Mouse (Mus musculus) heart, embryonic 12.5 days (tissue): ENCODE results near the gene Ak5. TPM values are rescaled to one million over a fixed set of nuclear protein-coding genes. Genes with fewer than 3 reads are reported as not detected.

Experiments used
- ATAC-seq: fragments of 200-750 bp; cut with Nextera tagmentation; 2 replicates; pipeline ENCODE4 v1.8.0; 2017; ENCODE audit warnings: moderate TSS enrichment, moderate library complexity; ENCODE audit not compliant: insufficient number of reproducible peaks, low FRiP score
- H3K27ac ChIP-seq: fragments of 300-500 bp; sonication (generic); 2 replicates; pipeline ENCODE4 v1.5.1; 2016; ENCODE audit warnings: mild to moderate bottlenecking, moderate library complexity; ENCODE audit not compliant: poor library complexity, severe bottlenecking
- H3K27me3 ChIP-seq: fragments of 300-500 bp; sonication (generic); replicated peaks from 2 replicates; pipeline ENCODE4 v1.6.1; 2016; ENCODE audit warnings: mild to moderate bottlenecking, moderate library complexity
- H3K36me3 ChIP-seq: fragments of 300-500 bp; sonication (generic); 2 replicates; pipeline ENCODE4 v1.6.1; 2016; ENCODE audit warnings: mild to moderate bottlenecking, moderate library complexity
- H3K4me1 ChIP-seq: fragments of 300-500 bp; sonication (generic); replicated peaks from 2 replicates; pipeline ENCODE4 v1.6.1; 2016; ENCODE audit warnings: mild to moderate bottlenecking
- H3K4me2 ChIP-seq: fragments of 300-500 bp; sonication (generic); 2 replicates; pipeline ENCODE4 v1.6.1; 2016; ENCODE audit warnings: mild to moderate bottlenecking, moderate library complexity
- H3K4me3 ChIP-seq: fragments of 300-500 bp; sonication (generic); 2 replicates; pipeline ENCODE4 v1.5.1; 2016; ENCODE audit warnings: mild to moderate bottlenecking
- H3K9ac ChIP-seq: fragments of 300-500 bp; sonication (generic); 2 replicates; pipeline ENCODE4 v1.6.1; 2016; ENCODE audit warnings: mild to moderate bottlenecking, moderate library complexity
- H3K9me3 ChIP-seq: fragments of 300-500 bp; sonication (generic); replicated peaks from 2 replicates; pipeline ENCODE4 v1.6.1; 2016; ENCODE audit warnings: mild to moderate bottlenecking, moderate library complexity
- WGBS: fragments of 180-500 bp; shearing (Covaris S2); methylation state at CpG from one replicate; pipeline ENCODE4 v1.1.7; 2016; 5-methylcytosine and 5-hydroxymethylcytosine counted together
- polyA plus RNA-seq: library from polyadenylated mRNA; unstranded; fragments of >200 nt; fragmentation: Nextera tagmentation; extraction: Ambion mirVana; gene quantifications from 2 replicates; pipeline ENCODE4 v1.2.1, GENCODE M21; 2016

The Ak5 gene
- polyA plus RNA-seq, 1 experiment from 2014 or later: 1.6 TPM

GRCm38 (mm10) chr3:152515959-152516358, 152.2 kb downstream of the Ak5 start:
- no peak overlapping the region for H3K9ac ChIP-seq
- peaks cover 15% of the 10 kb centered on the region for H3K27me3 ChIP-seq
- H3K36me3 ChIP-seq: no peaks in the 10 kb centered on the region
- ATAC-seq: no peak
- no peak overlapping the region for H3K4me2 ChIP-seq
- WGBS: 83% methylated on average over 6 of the region's 6 CpGs
- no peak overlapping the region for H3K27ac ChIP-seq
- peaks cover 3% of the 10 kb centered on the region; the same call in 1 of the 2 replicates for H3K4me1 ChIP-seq
- H3K9me3 ChIP-seq: no peaks in the 10 kb centered on the region
- no peak overlapping the region for H3K4me3 ChIP-seq

GRCm38 (mm10) chr3:152512517-152512916, 155.6 kb downstream of the Ak5 start:
- Histone ChIP-seq H3K27me3 (peaks cover 30% of the 10 kb centered on the region), H3K36me3 (no peaks in the 10 kb centered on the region), H3K4me1 (peaks cover 11% of the 10 kb centered on the region), H3K9ac (no peak overlapping the region), H3K27ac (no peak overlapping the region), H3K9me3 (peaks cover 4% of the 10 kb centered on the region; the same call in 1 of the 2 replicates), H3K4me2 (no peak overlapping the region), H3K4me3 (no peak overlapping the region)
- ATAC-seq: peak; percentile 63
- 43% methylated on average over 2 of the region's 2 CpGs for WGBS

GRCm38 (mm10) chr3:152509268-152509667, 158.9 kb downstream of the Ak5 start:
- ATAC-seq: 0 out of 2 replicates have a peak, but pooled peaks have one; percentile 20
- H3K4me3 ChIP-seq: no peak overlapping the region
- peaks cover 11% of the 10 kb centered on the region for H3K4me1 ChIP-seq
- peaks cover 4% of the 10 kb centered on the region; the same call in 1 of the 2 replicates for H3K9me3 ChIP-seq
- H3K27ac ChIP-seq: no peak overlapping the region
- 71% methylated on average over 7 of the region's 7 CpGs for WGBS
- H3K27me3 ChIP-seq: peaks cover 35% of the 10 kb centered on the region
- H3K4me2 ChIP-seq: no peak overlapping the region
- H3K9ac ChIP-seq: no peak overlapping the region
- H3K36me3 ChIP-seq: no peaks in the 10 kb centered on the region

- WGBS: 57% methylated on average over 12 of the region's 12 CpGs
- Histone ChIP-seq H3K4me1 (peaks cover 8% of the 10 kb centered on the region; the same call in 1 of the 2 replicates), H3K4me2 (0 out of 2 replicates have a peak overlapping the region, but pooled peaks have one; percentile 23), H3K9ac (no peak overlapping the region), H3K9me3 (peaks cover 4% of the 10 kb centered on the region; the same call in 1 of the 2 replicates), H3K36me3 (no peaks in the 10 kb centered on the region), H3K27me3 (peaks cover 28% of the 10 kb centered on the region), H3K4me3 (no peak overlapping the region), H3K27ac (no peak overlapping the region)
- no peak for ATAC-seq
Observed at GRCm38 (mm10) chr3:152508419-152508993, 159.7 kb downstream of the Ak5 start.

- ATAC-seq: no peak
- 70% methylated on average over 8 of the region's 8 CpGs for WGBS
- no peak overlapping the region for H3K9ac ChIP-seq
- peaks cover 8% of the 10 kb centered on the region; the same call in 1 of the 2 replicates for H3K4me1 ChIP-seq
- H3K9me3 ChIP-seq: peaks cover 4% of the 10 kb centered on the region; the same call in 1 of the 2 replicates
- H3K4me3 ChIP-seq: no peak overlapping the region
- H3K27ac ChIP-seq: no peak overlapping the region
- peaks cover 27% of the 10 kb centered on the region for H3K27me3 ChIP-seq
- H3K36me3 ChIP-seq: no peaks in the 10 kb centered on the region
- H3K4me2 ChIP-seq: no peak overlapping the region
Observed at GRCm38 (mm10) chr3:152507900-152508299, 160.3 kb downstream of the Ak5 start.

GRCm38 (mm10) chr3:152498968-152499696, 169.0 kb downstream of the Ak5 start:
- Histone ChIP-seq H3K9me3 (no peaks in the 10 kb centered on the region), H3K27me3 (peaks cover 13% of the 10 kb centered on the region), H3K9ac (no peak overlapping the region), H3K4me3 (no peak overlapping the region), H3K4me2 (no peak overlapping the region), H3K36me3 (no peaks in the 10 kb centered on the region), H3K27ac (no peak overlapping the region), H3K4me1 (peaks cover 36% of the 10 kb centered on the region)
- ATAC-seq: no peak
- WGBS: 77% methylated on average over 2 of the region's 2 CpGs

GRCm38 (mm10) chr3:152497842-152498241, 170.3 kb downstream of the Ak5 start:
- Histone ChIP-seq H3K4me1 (peaks cover 46% of the 10 kb centered on the region), H3K9me3 (no peaks in the 10 kb centered on the region), H3K27me3 (peaks cover 13% of the 10 kb centered on the region), H3K9ac (no peak overlapping the region), H3K4me2 (no peak overlapping the region), H3K27ac (no peak overlapping the region), H3K4me3 (no peak overlapping the region), H3K36me3 (no peaks in the 10 kb centered on the region)
- WGBS: 70% methylated on average over 2 of the region's 2 CpGs
- no peak for ATAC-seq

GRCm38 (mm10) chr3:152497084-152497483, 171.1 kb downstream of the Ak5 start:
- WGBS: 57% methylated on average over 7 of the region's 7 CpGs
- H3K4me3 ChIP-seq: no peak overlapping the region
- peaks cover 53% of the 10 kb centered on the region for H3K4me1 ChIP-seq
- no peaks in the 10 kb centered on the region for H3K9me3 ChIP-seq
- H3K4me2 ChIP-seq: no peak overlapping the region
- ATAC-seq: no peak
- no peaks in the 10 kb centered on the region for H3K36me3 ChIP-seq
- no peak overlapping the region for H3K27ac ChIP-seq
- no peak overlapping the region for H3K9ac ChIP-seq
- H3K27me3 ChIP-seq: peaks cover 19% of the 10 kb centered on the region

GRCm38 (mm10) chr3:152495415-152495898, 172.7 kb downstream of the Ak5 start:
- Histone ChIP-seq H3K4me2 (no peak overlapping the region), H3K27me3 (peaks cover 23% of the 10 kb centered on the region), H3K4me3 (no peak overlapping the region), H3K9ac (no peak overlapping the region), H3K27ac (no peak overlapping the region), H3K4me1 (peaks cover 54% of the 10 kb centered on the region), H3K9me3 (no peaks in the 10 kb centered on the region), H3K36me3 (no peaks in the 10 kb centered on the region)
- 77% methylated on average over 8 of the region's 8 CpGs for WGBS
- no peak for ATAC-seq

GRCm38 (mm10) chr3:152494667-152495360, 173.3 kb downstream of the Ak5 start:
- no peak overlapping the region for H3K9ac ChIP-seq
- 50% methylated on average over 12 of the region's 12 CpGs for WGBS
- no peak overlapping the region for H3K4me2 ChIP-seq
- H3K4me3 ChIP-seq: no peak overlapping the region
- ATAC-seq: no peak
- H3K27ac ChIP-seq: no peak overlapping the region
- no peaks in the 10 kb centered on the region for H3K9me3 ChIP-seq
- peaks cover 25% of the 10 kb centered on the region for H3K27me3 ChIP-seq
- H3K4me1 ChIP-seq: peaks cover 54% of the 10 kb centered on the region
- no peaks in the 10 kb centered on the region for H3K36me3 ChIP-seq

GRCm38 (mm10) chr3:152493813-152494212, 174.3 kb downstream of the Ak5 start:
- Histone ChIP-seq H3K27ac (no peak overlapping the region), H3K9me3 (no peaks in the 10 kb centered on the region), H3K4me1 (peaks cover 57% of the 10 kb centered on the region), H3K4me2 (no peak overlapping the region), H3K4me3 (no peak overlapping the region), H3K36me3 (no peaks in the 10 kb centered on the region), H3K27me3 (peaks cover 26% of the 10 kb centered on the region), H3K9ac (no peak overlapping the region)
- 0 out of 2 replicates have a peak, but pooled peaks have one; percentile 49 for ATAC-seq
- 20% methylated on average over 2 of the region's 2 CpGs for WGBS
